Mouse (Mus musculus) gastrocnemius, adult 2 months (tissue): ENCODE measurements around the gene Vash2. TPM values are rescaled to one million over a fixed set of nuclear protein-coding genes. Genes with fewer than 3 reads are reported as not detected.

Experiments used
- DNase-seq: peaks from one replicate; pipeline ENCODE4 v3.0.0; 2022
- H3K27ac ChIP-seq: fragments of 200-600 bp; 2 replicates; pipeline ENCODE4 v1.8.1; 2022; ENCODE audit warnings: mild to moderate bottlenecking
- H3K4me3 ChIP-seq: fragments of 200-600 bp; 2 replicates; pipeline ENCODE4 v1.8.1; 2022; ENCODE audit warnings: mild to moderate bottlenecking, moderate library complexity
- CTCF ChIP-seq: fragments of 200-600 bp; IDR thresholded peaks from 2 replicates; pipeline ENCODE4 v1.8.1; 2022; ENCODE audit warnings: antibody characterized with exemption, mild to moderate bottlenecking, moderate library complexity
- intact Hi-C: fragments of 180-260 bp; cut with DNase I; formaldehyde crosslinking; loops from one replicate; pipeline ENCODE4 v1.15.1; 2025
- total RNA-seq, 2 experiments: library from RNA; stranded (reverse); gene quantifications; 2 replicates each; pipeline ENCODE4 v1.2.3; 2021

The Vash2 gene
- total RNA-seq, 2 experiments from 2014 or later, result 0.20 to 0.66 TPM

DNA sequence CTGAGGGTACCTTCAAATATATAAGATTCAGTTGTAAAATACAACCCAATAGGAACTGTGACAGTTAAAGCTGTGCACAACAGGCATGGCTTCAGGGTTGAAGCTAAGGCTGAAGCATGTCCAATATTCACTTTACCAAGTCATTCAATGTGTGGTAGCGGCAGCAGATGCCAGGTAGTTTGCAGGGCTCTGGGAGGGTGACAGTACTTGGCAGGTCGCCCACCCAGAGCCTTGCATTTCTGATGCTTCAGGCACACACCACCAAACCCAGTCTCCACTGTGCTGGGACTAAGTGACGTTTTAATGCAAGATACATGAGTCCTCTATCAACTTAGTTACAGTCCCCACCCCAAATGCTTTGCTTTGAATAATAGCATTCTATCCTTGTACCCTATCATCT, 21.6 kb upstream of the Vash2 start:
- Histone ChIP-seq H3K27ac (no peak overlapping the region), H3K4me3 (no peak overlapping the region)
- no peak for TF ChIP-seq CTCF
- DNase-seq, result no peak
- intact Hi-C loops, result no loop called here

DNA sequence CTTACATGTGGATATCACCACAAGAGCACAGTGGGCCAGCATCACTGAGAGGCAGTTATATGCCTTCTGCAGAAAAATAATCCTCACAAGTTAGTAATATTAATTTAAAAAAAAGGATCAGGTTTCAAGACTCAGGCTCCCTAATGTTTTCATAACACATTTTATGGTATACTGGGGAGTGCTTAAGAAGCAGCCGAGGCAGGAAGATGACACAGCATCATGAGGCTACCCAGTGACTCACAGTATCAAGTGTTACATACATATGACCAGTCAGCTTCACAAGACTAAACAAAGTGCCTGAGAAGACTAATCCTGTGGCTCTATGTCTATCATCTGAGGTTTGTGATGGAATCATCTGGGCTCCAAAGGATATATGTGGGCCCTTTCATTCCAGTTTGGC, 18.9 kb upstream of the Vash2 start:
- intact Hi-C loops, result no loop called here
- Histone ChIP-seq H3K27ac (no peak overlapping the region), H3K4me3 (no peak overlapping the region)
- no peak for DNase-seq
- no peak for TF ChIP-seq CTCF

DNA sequence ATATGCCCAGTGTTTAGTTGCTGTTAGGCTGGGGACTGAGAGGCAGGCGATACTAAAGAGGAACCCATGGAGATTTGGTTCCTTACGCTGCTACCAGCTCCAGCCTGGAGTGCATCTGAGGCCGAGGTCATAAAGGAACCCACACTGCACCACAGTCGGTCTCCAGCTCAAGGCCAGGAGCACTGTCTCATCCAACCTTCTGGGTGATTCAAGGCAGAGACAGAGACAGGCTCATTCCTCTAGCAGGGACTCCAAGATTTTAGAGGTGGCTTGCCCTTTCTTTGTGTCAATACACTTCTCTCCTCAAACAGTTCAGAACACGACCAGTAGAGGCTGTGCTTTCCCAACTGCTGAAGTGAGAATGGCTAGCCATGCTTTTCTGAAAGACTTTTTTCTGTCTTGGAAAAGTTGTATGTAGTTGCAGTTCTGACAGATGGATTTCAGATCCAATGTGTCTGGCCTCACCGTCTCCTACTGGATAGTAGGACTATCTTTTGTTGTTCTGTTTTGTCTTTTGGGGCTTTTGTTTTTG, 17.3 kb upstream of the Vash2 start:
- no peak for DNase-seq
- TF ChIP-seq CTCF, result peak; percentile 21; the same call in 1 of the 2 replicates
- H3K4me3 ChIP-seq, result no peak overlapping the region
- intact Hi-C loops, result no loop called here
- H3K27ac ChIP-seq, result no peak overlapping the region

GRCm38 (mm10) chr1:190995548-190995947, 16.5 kb upstream of the Vash2 start:
- Histone ChIP-seq H3K27ac (no peak overlapping the region), H3K4me3 (no peak overlapping the region)
- DNase-seq, result peak; percentile 68
- TF ChIP-seq CTCF, result no peak
- intact Hi-C loops, result no loop called here

DNA sequence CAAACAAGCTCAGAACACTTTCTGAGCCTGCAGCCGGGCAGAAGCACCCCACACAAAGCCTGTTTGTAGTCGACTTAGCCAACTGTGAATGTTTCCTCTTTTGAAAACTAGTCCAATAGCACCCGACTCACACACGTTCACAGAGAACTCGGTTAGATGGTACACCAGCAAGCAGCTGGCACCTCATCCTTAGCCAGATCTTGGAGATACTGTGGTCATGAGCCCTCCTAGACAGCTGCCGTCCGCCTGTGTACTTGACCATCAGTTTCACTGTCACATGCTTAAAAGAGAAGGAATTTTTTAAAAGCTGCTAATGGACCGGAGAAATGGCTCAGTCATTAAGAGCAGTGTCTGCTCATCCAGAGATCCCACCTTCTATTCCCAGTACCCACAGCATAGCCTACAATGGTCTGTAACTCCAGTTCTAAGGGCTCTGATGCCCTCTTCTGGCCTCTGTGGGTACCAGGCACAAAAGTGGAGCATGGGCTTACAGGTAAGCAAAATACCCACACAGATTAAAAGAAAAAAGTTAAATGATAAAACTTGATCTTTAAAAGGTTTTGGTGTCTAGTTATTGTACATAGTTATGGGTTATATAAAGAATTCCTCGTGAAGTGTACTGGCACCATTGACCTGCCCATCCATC, 10.5 kb upstream of the Vash2 start:
- intact Hi-C loops, result loop anchor here (2.0 kb wide), 1 partner anchor 45 kb away; no protein-coding TSS in a partner anchor
- H3K4me3 ChIP-seq, result no peak overlapping the region
- H3K27ac ChIP-seq, result no peak overlapping the region
- peak; percentile 49 for TF ChIP-seq CTCF
- DNase-seq, result no peak

GRCm38 (mm10) chr1:190981412-190981811, 2.3 kb upstream of the Vash2 start:
- no peak for TF ChIP-seq CTCF
- H3K27ac ChIP-seq, result no peak overlapping the region
- no peak overlapping the region for H3K4me3 ChIP-seq
- no peak for DNase-seq
- intact Hi-C loops, result no loop called here

GRCm38 (mm10) chr1:190980470-190980869, 1.4 kb upstream of the Vash2 start:
- DNase-seq, result no peak
- TF ChIP-seq CTCF, result no peak
- intact Hi-C loops, result no loop called here
- Histone ChIP-seq H3K27ac (no peak overlapping the region), H3K4me3 (no peak overlapping the region)

GRCm38 (mm10) chr1:190978511-190979073, 504 bp downstream of the Vash2 start:
- peak overlapping the region; percentile 79 for H3K4me3 ChIP-seq
- peak; percentile 33 for DNase-seq
- H3K27ac ChIP-seq, result 0 out of 2 replicates have a peak overlapping the region, but pooled peaks have one; percentile 31
- intact Hi-C loops, result no loop called here
- no peak for TF ChIP-seq CTCF

DNA sequence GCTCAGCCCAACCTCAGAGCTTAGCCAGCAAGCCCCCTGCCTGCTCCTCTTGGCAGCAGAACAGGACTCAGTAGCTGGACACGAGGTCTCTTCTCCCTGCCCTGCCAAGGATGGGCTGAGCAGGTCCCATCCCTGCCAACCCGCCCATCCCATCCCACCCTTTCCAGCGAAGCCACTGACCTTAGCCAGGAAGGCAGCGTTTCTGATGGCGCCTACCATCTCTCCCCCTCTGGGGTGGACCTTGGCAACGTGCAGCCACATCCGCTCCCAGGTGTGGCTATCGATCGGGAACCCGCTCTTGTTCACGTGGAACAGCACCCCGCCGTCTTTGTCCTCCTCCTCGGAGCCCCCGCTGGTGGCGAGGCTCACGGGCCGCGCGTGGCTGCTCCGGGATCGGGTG, 1.1 kb downstream of the Vash2 start:
- DNase-seq, result no peak
- Histone ChIP-seq H3K4me3 (peak overlapping the region; percentile 79), H3K27ac (no peak overlapping the region)
- no peak for TF ChIP-seq CTCF
- intact Hi-C loops, result no loop called here

- Histone ChIP-seq H3K27ac (no peak overlapping the region), H3K4me3 (peak overlapping the region; percentile 19; the same call in 1 of the 2 replicates)
- TF ChIP-seq CTCF, result no peak
- peak; percentile 53 for DNase-seq
- intact Hi-C loops, result no loop called here
These were observed 2.1 kb downstream of the Vash2 start for GRCm38 (mm10) chr1:190976887-190977573.

DNA sequence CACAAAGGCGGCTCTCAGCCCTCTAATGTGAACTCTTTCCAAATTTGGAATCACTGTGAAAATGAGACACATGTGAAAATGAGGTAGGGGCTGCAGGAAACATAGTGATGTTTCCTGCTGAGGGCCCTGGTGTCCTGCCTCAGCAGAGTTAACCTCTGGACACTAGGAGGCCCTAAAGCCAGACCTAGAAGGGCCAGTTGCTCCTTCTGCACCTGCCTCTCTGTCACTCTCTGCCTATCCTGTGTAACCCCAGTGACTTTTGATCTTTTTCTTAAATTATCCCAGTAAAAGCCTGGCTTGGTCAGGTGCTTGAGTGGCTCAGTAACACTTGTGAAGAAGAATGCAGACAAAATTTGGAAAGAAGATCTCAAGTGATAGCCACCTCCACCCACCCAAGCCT, 4.3 kb downstream of the Vash2 start:
- no peak for DNase-seq
- intact Hi-C loops, result no loop called here
- Histone ChIP-seq H3K27ac (no peak overlapping the region), H3K4me3 (no peak overlapping the region)
- TF ChIP-seq CTCF, result no peak

DNA sequence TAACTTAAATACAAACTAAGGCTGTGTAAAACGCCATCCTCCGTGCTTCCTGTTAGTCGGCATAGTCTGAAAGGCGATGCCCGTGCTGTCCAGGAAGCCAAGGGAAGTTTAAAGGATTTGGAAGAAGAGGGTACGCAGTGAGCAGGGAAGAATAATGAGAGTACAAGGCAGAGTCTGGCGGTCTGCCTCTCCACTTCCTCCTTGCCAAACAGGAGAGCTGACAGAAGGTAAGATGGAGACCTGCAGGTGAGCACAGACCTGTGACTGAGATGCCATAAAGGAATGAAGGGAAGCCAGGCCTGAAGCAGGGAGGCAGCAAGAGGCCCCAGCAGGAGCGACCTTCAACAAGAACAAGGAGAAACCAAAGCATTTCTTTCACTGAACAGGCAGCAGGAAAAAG, 4.9 kb downstream of the Vash2 start:
- Histone ChIP-seq H3K27ac (no peak overlapping the region), H3K4me3 (no peak overlapping the region)
- no peak for DNase-seq
- no peak for TF ChIP-seq CTCF
- intact Hi-C loops, result no loop called here

DNA sequence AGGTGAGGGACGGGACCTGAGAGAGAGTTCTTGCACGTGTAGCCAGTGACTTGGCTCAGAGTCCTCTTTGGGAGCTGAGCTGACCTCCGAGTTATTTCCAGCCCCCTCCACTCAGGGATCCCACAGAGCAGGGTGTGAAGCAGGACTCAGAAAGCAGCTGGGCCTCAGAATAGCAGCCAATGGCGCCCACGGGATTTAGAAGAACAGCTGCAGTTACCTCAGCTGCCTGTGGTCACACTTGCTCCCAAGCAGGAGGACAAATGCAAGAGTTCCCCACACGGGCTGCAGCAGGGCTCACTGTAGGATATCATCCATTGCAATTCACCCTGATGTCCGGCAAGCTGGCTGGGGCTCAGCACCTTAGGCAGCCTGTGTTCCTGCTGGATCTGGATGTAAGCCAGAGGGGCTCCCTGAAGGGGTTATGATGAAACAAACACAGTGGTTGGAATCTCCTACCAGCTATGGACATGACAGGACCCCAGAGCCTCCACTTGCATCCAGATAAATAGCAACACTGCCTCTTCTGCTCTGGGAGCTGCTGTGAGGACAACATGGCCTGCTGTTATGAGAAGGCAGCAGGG, 6.4 kb downstream of the Vash2 start:
- Histone ChIP-seq H3K27ac (peak overlapping the region; percentile 20; the same call in 1 of the 2 replicates), H3K4me3 (no peak overlapping the region)
- peak; percentile 74 for DNase-seq
- TF ChIP-seq CTCF, result no peak
- intact Hi-C loops, result no loop called here
